Mouse (Mus musculus) thymus, postnatal 10 days (tissue): ENCODE measurements around the gene Ccndbp1.
"Not testable (repeated sequence)": the region's sequence is repeated elsewhere in the genome, so short reads cannot be mapped to it uniquely, and the experiment has no call there.

Source experiments
- DNase-seq, 2 experiments: peaks; one replicate each; pipeline ENCODE4 v3.0.0; 2021; ENCODE audit warnings: low spot score in 2 of 2

The Ccndbp1 gene

DNA sequence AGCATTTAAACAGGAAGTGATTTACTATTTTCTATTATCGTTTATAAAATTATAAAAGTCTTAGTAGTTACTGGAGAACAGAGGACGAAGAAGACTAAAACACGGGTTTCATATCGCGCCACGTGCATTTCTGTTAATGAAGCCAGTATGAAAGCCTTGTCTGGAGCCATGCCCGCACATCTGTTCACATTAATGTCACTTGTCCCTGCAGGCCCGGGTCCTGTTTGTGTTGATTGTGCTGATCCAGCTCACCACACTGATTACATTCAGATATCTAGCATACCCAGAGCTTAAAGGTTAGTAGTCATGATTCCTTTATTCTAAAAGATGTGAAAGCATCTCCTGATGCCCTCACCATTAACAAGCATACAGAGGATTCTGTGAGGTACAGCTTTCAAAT is 9.3 kb upstream of the Ccndbp1 start:
- no peak for DNase-seq

DNA sequence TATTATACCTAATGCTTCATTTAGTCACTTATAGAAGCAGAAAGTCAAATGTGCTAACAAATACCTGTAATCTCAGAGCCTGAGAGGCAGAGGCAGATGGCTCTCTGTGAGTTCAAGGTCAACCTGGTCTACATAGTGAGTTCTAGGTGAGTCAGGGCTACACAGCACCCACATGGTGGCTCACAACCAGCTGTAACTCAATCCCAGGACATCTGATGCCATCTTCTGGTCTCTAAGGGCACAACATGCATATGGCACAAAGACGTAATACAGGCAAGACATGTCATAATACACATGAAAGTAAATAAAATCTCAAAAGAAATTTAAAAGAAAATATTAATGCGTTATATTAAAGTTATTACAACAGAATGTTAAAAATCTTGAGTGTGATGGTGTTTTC is 4.6 kb upstream of the Ccndbp1 start:
- DNase-seq, result no peak

- no peak for DNase-seq
Observed at GRCm38 (mm10) chr2:121004018-121004811, 4.0 kb upstream of the Ccndbp1 start.

GRCm38 (mm10) chr2:121006986-121007385 is 1.2 kb upstream of the Ccndbp1 start:
- DNase-seq, result no peak

GRCm38 (mm10) chr2:121008664-121009007 is 433 bp downstream of the Ccndbp1 start:
- no peak for DNase-seq

GRCm38 (mm10) chr2:121009071-121009677 is 971 bp downstream of the Ccndbp1 start:
- DNase-seq, result no peak

- DNase-seq, result no peak
Observed at GRCm38 (mm10) chr2:121012676-121013075, 4.5 kb downstream of the Ccndbp1 start.

- no peak for DNase-seq
Observed at GRCm38 (mm10) chr2:121015507-121015906, 7.3 kb downstream of the Ccndbp1 start.

DNA sequence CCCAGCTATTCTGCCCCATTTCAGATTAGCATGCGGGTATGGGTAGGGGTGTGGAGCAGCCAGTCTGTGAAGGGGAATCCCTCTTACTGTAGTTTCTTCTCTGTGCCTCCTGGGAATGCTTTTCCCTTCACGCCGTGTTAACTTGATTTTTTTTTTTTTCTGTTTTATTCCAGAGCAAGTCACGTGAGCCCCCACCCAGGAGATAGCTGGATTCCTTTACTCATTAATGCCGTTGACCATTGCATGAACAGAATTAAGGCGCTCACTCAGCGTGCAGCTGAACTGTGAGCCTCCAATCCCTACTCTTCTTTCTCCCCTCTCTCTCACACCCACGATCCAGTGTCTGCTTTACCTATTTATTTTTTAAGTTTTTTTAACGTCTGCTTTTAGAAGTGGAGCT is 8.0 kb downstream of the Ccndbp1 start:
- no peak for DNase-seq

- no peak for DNase-seq
Observed at GRCm38 (mm10) chr2:121017151-121017550, 8.9 kb downstream of the Ccndbp1 start.

- DNase-seq, result no peak
Observed at GRCm38 (mm10) chr2:121022918-121023317, 14.7 kb downstream of the Ccndbp1 start.

DNA sequence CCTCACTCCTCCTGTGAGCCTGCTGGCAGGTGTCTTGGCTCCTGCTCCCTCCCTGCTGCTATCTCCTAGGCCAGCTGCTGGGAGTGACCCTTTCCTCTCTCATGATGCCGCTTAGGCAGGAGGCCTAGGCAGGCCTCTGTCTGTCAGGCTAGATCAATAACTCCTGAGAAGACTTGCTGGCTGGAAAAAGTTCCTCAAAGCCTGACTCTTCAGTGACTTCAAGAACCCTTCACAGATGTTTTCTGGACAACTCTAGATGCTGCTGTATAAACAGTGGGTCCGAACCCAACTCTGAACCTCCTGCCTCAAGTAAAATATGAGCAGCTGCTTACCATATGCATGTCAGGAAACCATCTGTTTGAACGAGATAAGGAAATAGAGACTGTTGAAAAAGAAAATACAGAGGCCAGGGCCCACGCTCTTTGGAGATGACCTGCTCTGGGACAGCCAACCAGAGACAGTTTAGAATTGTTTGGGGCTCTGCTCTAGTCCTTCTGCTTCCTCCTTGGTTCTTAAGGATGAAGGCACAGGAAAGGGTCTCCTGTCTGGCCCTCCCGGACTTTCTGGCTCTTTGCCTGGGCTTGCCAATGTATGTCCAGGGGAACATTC is 28.6 kb downstream of the Ccndbp1 start, which contains the start of gene Epb42:
TSS of gene Epb42 (minus strand) at position 340 of the 609 bp plus-strand sequence.
- no peak for DNase-seq

- not testable (repeated sequence) for DNase-seq
Observed at GRCm38 (mm10) chr2:121038851-121039250, 30.6 kb downstream of the Ccndbp1 start.

DNA sequence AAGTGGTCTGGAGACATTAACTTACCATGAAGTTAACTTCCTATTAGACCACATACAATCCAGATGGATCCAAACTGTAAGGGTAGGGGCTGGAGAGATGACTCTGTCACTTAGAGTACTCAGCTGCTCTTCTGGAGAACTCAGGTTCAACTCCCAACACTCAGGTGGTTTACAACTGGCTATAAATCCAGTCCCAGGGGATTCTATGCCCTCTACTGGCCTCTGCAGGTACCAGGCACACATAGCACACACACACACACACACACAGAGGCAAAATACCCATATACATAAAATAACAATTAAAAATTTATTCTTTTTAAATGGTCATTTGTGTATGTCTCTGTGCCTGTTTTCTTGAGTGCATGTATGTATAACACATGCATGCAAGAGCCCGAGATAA is 31.2 kb downstream of the Ccndbp1 start:
- no peak for DNase-seq

DNA sequence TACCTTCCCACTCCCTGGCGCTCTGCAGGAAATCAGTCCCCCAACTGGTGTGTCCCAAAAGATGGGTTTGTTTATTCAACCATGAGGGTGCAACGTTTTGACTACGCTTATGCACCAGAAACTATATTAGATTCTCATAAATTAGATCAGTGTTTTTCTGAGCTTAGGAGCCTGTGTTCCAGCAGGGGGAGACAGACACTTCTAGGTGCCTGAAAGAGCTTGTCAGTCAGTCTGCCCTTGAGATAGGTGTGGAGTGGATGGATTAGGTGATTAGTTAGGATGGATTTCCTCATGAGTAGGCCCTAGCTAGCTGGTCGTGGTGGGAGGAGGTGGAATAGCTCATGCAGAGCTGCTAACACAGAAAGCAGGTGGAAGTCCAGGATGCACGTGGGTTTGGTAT is 32.9 kb downstream of the Ccndbp1 start:
- peak in 1 of 2 experiments; percentile 43 for DNase-seq

DNA sequence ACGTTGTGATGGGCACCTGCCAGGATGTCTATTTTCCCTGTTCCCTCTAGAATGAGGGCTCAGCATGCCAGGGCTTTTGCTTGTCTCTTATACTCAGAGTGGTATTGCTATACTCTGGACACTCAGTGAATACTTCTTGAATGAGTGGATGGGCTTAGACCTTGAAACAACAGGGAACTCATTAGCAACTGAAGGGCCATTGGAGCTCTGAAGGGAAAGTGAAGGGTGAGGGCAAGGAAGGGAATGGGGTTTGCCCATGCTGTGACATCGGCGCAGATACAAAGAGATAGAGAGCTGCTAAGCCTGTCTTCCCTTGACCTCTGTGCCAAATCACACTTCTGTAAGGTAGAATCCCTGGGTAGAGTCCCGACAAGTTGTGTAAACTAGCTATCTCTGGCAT is 37.5 kb downstream of the Ccndbp1 start:
- DNase-seq, result no peak

- DNase-seq, result no peak
Observed at GRCm38 (mm10) chr2:121052176-121052575, 44.0 kb downstream of the Ccndbp1 start.

DNA sequence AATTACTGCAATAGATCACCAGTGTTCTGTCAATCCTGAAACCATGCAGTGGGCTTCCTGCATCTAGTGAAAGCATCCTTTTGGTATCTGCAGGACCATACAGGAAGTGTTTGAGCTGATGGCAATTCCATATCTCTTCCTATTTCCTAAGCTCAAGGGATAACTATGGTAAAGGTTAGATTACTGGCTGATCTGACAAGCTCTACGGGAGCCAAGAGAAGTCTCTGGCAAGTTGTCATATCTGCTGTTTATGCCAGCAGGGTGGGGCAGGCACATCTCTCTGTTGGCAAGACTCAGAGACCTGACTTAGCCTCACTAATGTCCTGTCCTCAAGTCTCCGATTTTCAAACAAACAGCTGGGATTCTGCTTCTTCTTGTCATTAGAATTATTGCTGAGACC is 45.9 kb downstream of the Ccndbp1 start:
- DNase-seq, result no peak

GRCm38 (mm10) chr2:121055915-121056314 is 47.7 kb downstream of the Ccndbp1 start:
- no peak for DNase-seq

DNA sequence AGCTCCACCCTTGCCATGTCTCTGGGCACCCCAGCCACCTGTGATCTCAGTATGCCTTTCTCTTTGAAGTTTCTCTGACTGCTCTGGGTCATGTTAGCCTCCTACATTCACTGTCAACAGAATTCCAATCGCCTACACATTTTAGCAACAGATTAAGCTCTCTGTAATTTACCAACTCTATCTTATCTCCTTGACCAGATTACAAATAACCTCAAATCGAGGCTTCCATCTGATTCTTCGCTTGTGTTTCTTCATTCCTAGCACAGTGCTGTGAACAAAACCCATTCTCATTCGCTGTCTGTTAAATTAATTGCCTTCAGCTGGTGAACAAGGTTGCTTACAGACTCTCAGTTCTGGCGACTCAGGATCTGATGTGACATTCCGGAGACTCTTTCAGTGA is 49.8 kb downstream of the Ccndbp1 start:
- DNase-seq, result no peak

DNA sequence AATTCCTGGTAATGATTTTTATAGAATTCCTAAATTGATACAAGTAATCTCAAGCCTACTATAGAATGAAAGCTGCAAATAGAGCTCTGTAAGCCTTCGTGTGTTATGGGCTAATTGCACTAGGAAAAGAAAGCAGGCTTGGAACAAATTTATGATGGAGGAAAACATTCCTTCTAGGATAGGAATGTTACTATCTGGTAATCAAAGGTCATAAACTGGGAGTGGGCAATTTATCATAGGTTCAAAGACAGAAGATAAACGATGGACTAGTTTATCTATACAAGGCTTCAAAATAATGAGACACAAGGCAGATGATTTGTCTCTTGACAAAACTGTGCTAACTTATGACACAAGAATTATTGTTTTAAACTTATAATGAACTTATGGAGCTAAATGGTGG is 53.1 kb downstream of the Ccndbp1 start:
- no peak for DNase-seq
